In genomic region chr12:106174981-106175700, GRCm38 (mm10) we compare ENCODE assay signal across 8 mouse cellular contexts.
A peak's percentile ranks its signal among the peaks of the same experiment; 100 is the strongest.
DNase-seq lines count a peak whose midpoint lies in the region; ATAC-seq and TF ChIP-seq lines count a peak whose summit lies in the region.

No protein-coding gene starts in this region.

- TF ChIP-seq CTCF in intestine, postnatal 0 days (IDR thresholded peaks at IDR 0.05; ENCODE audit: low read depth) = no peak

- no peak overlapping the region for H3K9ac ChIP-seq in embryonic facial prominence, embryonic 13.5 days
- H3K9ac ChIP-seq in intestine, postnatal 0 days (ENCODE audit: low read depth, low read length) = no peak overlapping the region
- H3K9ac ChIP-seq in midbrain, embryonic 14.5 days (replicated peaks; ENCODE audit: low read length) = peak overlapping the region; percentile 51

- H3K27me3 ChIP-seq in embryonic facial prominence, embryonic 13.5 days = peaks cover 51% of the 10 kb centered on the region
- H3K27me3 ChIP-seq in intestine, postnatal 0 days (replicated peaks; ENCODE audit: control insufficient read depth, insufficient read depth, low read length) = peaks cover 9% of the 10 kb centered on the region; the same call in 1 of the 2 replicates
- H3K27me3 ChIP-seq in midbrain, embryonic 14.5 days (ENCODE audit: control insufficient read depth, insufficient read depth, low read length) = peaks cover 4% of the 10 kb centered on the region

- WGBS in embryonic facial prominence, embryonic 13.5 days = 3% methylated on average over 27 of the region's 27 CpGs
- WGBS in intestine, postnatal 0 days = 6% methylated on average over 27 of the region's 27 CpGs
- 1% methylated on average over 27 of the region's 27 CpGs for WGBS in midbrain, embryonic 14.5 days

- H3K9me3 ChIP-seq in embryonic facial prominence, embryonic 13.5 days = no peaks in the 10 kb centered on the region
- no peaks in the 10 kb centered on the region for H3K9me3 ChIP-seq in intestine, postnatal 0 days (ENCODE audit: control insufficient read depth)
- no peaks in the 10 kb centered on the region for H3K9me3 ChIP-seq in midbrain, embryonic 14.5 days (ENCODE audit: control insufficient read depth, low read length)

- H3K4me2 ChIP-seq in embryonic facial prominence, embryonic 13.5 days = peak overlapping the region; percentile 88
- peak overlapping the region; percentile 61 for H3K4me2 ChIP-seq in intestine, postnatal 0 days (replicated peaks; ENCODE audit: low read depth)
- peak overlapping the region; percentile 74 for H3K4me2 ChIP-seq in midbrain, embryonic 14.5 days (ENCODE audit: low read length)

- H3K4me3 ChIP-seq in embryonic facial prominence, embryonic 13.5 days = peak overlapping the region; percentile 46
- peak overlapping the region; percentile 36 for H3K4me3 ChIP-seq in intestine, postnatal 0 days (ENCODE audit: low read depth, low read length)
- H3K4me3 ChIP-seq in midbrain, embryonic 14.5 days (replicated peaks; ENCODE audit: low read depth, low read length) = peak overlapping the region; percentile 36

- H3K4me1 ChIP-seq in embryonic facial prominence, embryonic 13.5 days = peaks cover 22% of the 10 kb centered on the region
- no peaks in the 10 kb centered on the region for H3K4me1 ChIP-seq in intestine, postnatal 0 days (replicated peaks; ENCODE audit: control insufficient read depth, insufficient read depth, low read length)
- H3K4me1 ChIP-seq in midbrain, embryonic 14.5 days (ENCODE audit: control insufficient read depth, insufficient read depth, low read length) = peaks cover 24% of the 10 kb centered on the region

- peak; percentile 4 for DNase-seq in kidney, adult 18-20 months
- DNase-seq in kidney, postnatal 25 days = no peak
- DNase-seq in midbrain, embryonic 14.5 days = peak; percentile 77

- ATAC-seq in embryonic facial prominence, embryonic 13.5 days (ENCODE audit: insufficient number of reproducible peaks, insufficient read depth, low FRiP score, low TSS enrichment, low read depth) = no peak
- no peak for ATAC-seq in intestine, postnatal 0 days
- peak; percentile 9; the same call in 1 of the 2 replicates for ATAC-seq in midbrain, embryonic 14.5 days (ENCODE audit: low FRiP score, low TSS enrichment)
- no peak for ATAC-seq in inflammation-experienced regulatory T-cells, adult 6 months
- ATAC-seq in granulocyte monocyte progenitor cell, adult 5-6 weeks (replicated peaks; ENCODE audit: poor library complexity, severe bottlenecking) = no peak
- no peak for ATAC-seq in activated CD4-positive, CD25-positive, alpha-beta regulatory T cell, adult 4 months

- no peaks in the 10 kb centered on the region for H3K36me3 ChIP-seq in embryonic facial prominence, embryonic 13.5 days
- no peaks in the 10 kb centered on the region for H3K36me3 ChIP-seq in intestine, postnatal 0 days (ENCODE audit: control insufficient read depth, insufficient read depth)
- no peaks in the 10 kb centered on the region for H3K36me3 ChIP-seq in midbrain, embryonic 14.5 days (ENCODE audit: control insufficient read depth, insufficient read depth, low read length)

- no peak overlapping the region for H3K27ac ChIP-seq in embryonic facial prominence, embryonic 13.5 days
- H3K27ac ChIP-seq in intestine, postnatal 0 days (ENCODE audit: low read depth, low read length) = no peak overlapping the region
- H3K27ac ChIP-seq in midbrain, embryonic 14.5 days (replicated peaks; ENCODE audit: low read depth, low read length) = peak overlapping the region; percentile 84

Comparison
In these comparisons a context has a peak if more than half of its experiments do, and no peak if none do; other contexts are left out.
1. DNase-seq: peak in kidney, adult 18-20 months (single experiment) and midbrain, embryonic 14.5 days (single experiment); none in kidney, postnatal 25 days (0 of 2).
2. Peak in every context shown above with its lines, with median percentiles within 50 percentile points of each other: H3K4me2 ChIP-seq and H3K4me3 ChIP-seq.